Mouse (Mus musculus): Measurements from ENCODE around the gene C5ar1. TPM values are rescaled to one million over a fixed set of nuclear protein-coding genes. Genes with fewer than 3 reads are reported as not detected.
"Not testable (repeated sequence)": the region's sequence is repeated elsewhere in the genome, so short reads cannot be mapped to it uniquely, and the experiment has no call there.

The C5ar1 gene
- total RNA-seq (2012; rRNA removed) (not detected in 2 replicates), polyA plus RNA-seq (2012; ENCODE audit: insufficient read depth in 1 of 2, insufficient read length in 2 of 2, low read depth in 1 of 2, low replicate concordance in 2 of 2, missing spikeins in 1 of 2) (not detected)

- no peak within 1 kb of the TSS for H3K27ac ChIP-seq (ENCODE audit: control insufficient read depth, low read depth, low read length)
- no peak within 1 kb of the TSS for H3K9ac ChIP-seq (ENCODE audit: control insufficient read depth, low read depth, low read length, poor library complexity, severe bottlenecking)
- no peak within 1 kb of the TSS for H3K4me3 ChIP-seq (ENCODE audit: control insufficient read depth in 1 of 2, insufficient read depth in 1 of 2, low read depth in 2 of 2, low read length in 2 of 2)
- peaks cover 0 to 2% of the 10 kb centered on the region in 2 experiments; a peak in 2 of 4 replicates for H3K27me3 ChIP-seq (ENCODE audit: control insufficient read depth in 1 of 2, insufficient read depth in 2 of 2, low read length in 2 of 2)
- H3K4me1 ChIP-seq (ENCODE audit: control insufficient read depth in 1 of 2, insufficient read depth in 2 of 2, low read length in 2 of 2), result peaks cover 0 to 11% of the 10 kb centered on the region in 2 experiments; a peak in 2 of 4 replicates
- DNase-seq (ENCODE audit: low read depth, low spot score), result no peak
- TF ChIP-seq ETS1 (IDR thresholded peaks at IDR 0.05; ENCODE audit: low read depth, low read length) (no peak), GATA1 (IDR thresholded peaks at IDR 0.05; ENCODE audit: low read depth, low read length) (no peak), RCOR1 (IDR thresholded peaks at IDR 0.05; ENCODE audit: low read depth, low read length) (no peak), RAD21 (IDR thresholded peaks at IDR 0.05; ENCODE audit: low read depth, low read length) (no peak), UBTF (IDR thresholded peaks at IDR 0.05; ENCODE audit: borderline replicate concordance, insufficient read depth, low read depth, low read length) (no peak), CHD1 (IDR thresholded peaks at IDR 0.05; ENCODE audit: low read depth, low read length) (no peak), POLR2AphosphoS2 (IDR thresholded peaks at IDR 0.05; ENCODE audit: low read length) (no peak), SIN3A (IDR thresholded peaks at IDR 0.05; ENCODE audit: low read length) (no peak), MAZ (IDR thresholded peaks at IDR 0.05; ENCODE audit: low read depth, low read length) (no peak)
- H3K79me2 ChIP-seq (ENCODE audit: control insufficient read depth, insufficient read depth, low read length, poor library complexity), result no peaks in the 10 kb centered on the region
- H3K9me3 ChIP-seq (replicated peaks; ENCODE audit: insufficient read depth, low read length), result no peaks in the 10 kb centered on the region
- H3K36me3 ChIP-seq (ENCODE audit: control insufficient read depth in 1 of 2, insufficient read depth in 2 of 2, low read length in 2 of 2), result peaks cover 0 to 8% of the 10 kb centered on the region in 2 experiments; a peak in 2 of 4 replicates
Observed at GRCm38 (mm10) chr7:16259110-16259590, at the start of gene C5ar1. TSS of gene C5ar1 (minus strand) at chr7:16259540.

DNA sequence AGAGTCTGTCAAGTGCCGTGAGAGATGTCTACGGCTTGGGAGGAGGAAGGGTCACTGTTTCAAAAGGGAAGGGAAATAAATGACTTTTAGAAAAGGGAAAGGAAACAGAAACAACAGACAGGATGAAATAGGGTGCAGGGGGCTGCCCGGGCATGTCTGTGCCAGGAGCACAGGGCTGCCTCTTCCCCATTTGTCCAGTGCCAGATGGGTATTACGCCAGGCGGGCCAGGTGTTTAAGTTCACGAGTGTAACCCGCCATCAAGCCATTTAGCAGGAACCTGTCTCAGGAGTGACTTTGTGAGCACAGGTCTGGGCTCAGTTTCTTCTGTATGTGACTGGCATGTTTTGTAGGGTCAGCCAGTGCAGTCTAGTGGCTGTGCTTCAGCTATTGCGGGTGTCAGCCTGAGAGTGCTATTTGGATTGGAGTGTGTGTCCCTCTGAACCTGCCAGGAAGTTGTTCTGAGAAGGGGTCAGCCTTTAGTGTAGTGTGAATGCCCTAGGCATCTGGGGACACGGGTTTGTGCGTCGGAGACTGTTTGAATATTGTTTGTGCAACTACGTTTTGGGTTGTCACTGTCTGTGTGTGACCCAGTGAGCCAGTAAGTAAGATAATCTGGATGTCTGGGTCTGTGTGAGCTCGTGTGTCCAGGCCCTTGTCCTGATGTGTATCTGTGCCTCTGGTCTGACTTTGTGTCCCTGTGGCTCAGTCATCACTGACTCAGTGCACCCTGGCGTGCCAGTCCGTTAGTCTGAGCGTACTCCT lies 49.4 kb upstream of the C5ar1 start:
- TF ChIP-seq SIN3A (IDR thresholded peaks at IDR 0.05; ENCODE audit: low read length), result no peak
- no peak for TF ChIP-seq USF1 (IDR thresholded peaks at IDR 0.05; ENCODE audit: low read depth, low read length)
- Histone ChIP-seq H3K4me1 (ENCODE audit: control insufficient read depth in 1 of 2, insufficient read depth in 2 of 2, low read length in 2 of 2) (peaks cover 4 to 10% of the 10 kb centered on the region in 2 experiments; a peak in 3 of 4 replicates), H3K4me3 (ENCODE audit: control insufficient read depth in 1 of 2, insufficient read depth in 1 of 2, low read depth in 2 of 2, low read length in 2 of 2) (peak overlapping the region; percentile 57 to 66), H3K36me3 (ENCODE audit: control insufficient read depth in 1 of 2, insufficient read depth in 2 of 2, low read length in 2 of 2) (peaks cover 0 to 2% of the 10 kb centered on the region in 2 experiments; a peak in 1 of 4 replicates), H3K79me2 (ENCODE audit: control insufficient read depth, insufficient read depth, low read length, poor library complexity) (peaks cover 14% of the 10 kb centered on the region), H3K9ac (ENCODE audit: control insufficient read depth, low read depth, low read length, poor library complexity, severe bottlenecking) (peak overlapping the region; percentile 37), H3K27ac (ENCODE audit: control insufficient read depth, low read depth, low read length) (peak overlapping the region; percentile 4; the same call in 1 of the 2 replicates), H3K27me3 (ENCODE audit: control insufficient read depth in 1 of 2, insufficient read depth in 2 of 2, low read length in 2 of 2) (no peaks in the 10 kb centered on the region), H3K9me3 (replicated peaks; ENCODE audit: insufficient read depth, low read length) (no peaks in the 10 kb centered on the region)
- peak; percentile 56 for DNase-seq (ENCODE audit: low read depth, low spot score)

- Histone ChIP-seq H3K27ac (ENCODE audit: control insufficient read depth, low read depth, low read length) (peak within 1 kb of the TSS; percentile 4; the same call in 1 of the 2 replicates), H3K4me3 (ENCODE audit: control insufficient read depth in 1 of 2, insufficient read depth in 1 of 2, low read depth in 2 of 2, low read length in 2 of 2) (peak within 1 kb of the TSS; percentile 57 to 66), H3K9ac (ENCODE audit: control insufficient read depth, low read depth, low read length, poor library complexity, severe bottlenecking) (peak within 1 kb of the TSS; percentile 37), H3K79me2 (ENCODE audit: control insufficient read depth, insufficient read depth, low read length, poor library complexity) (peaks cover 14% of the 10 kb centered on the region)
- H3K9me3 ChIP-seq (replicated peaks; ENCODE audit: insufficient read depth, low read length); H3K36me3 ChIP-seq (ENCODE audit: control insufficient read depth in 1 of 2, insufficient read depth in 2 of 2, low read length in 2 of 2); H3K4me1 ChIP-seq (ENCODE audit: control insufficient read depth in 1 of 2, insufficient read depth in 2 of 2, low read length in 2 of 2); DNase-seq (ENCODE audit: low read depth, low spot score); H3K27me3 ChIP-seq (ENCODE audit: control insufficient read depth in 1 of 2, insufficient read depth in 2 of 2, low read length in 2 of 2): not testable (repeated sequence)
Observed at GRCm38 (mm10) chr7:16308093-16308492, 48.8 kb upstream of the C5ar1 start, which contains the start of gene Bbc3. TSS of gene Bbc3 (plus strand) at chr7:16308393.
